In genomic region chr8:125279892-125280291, GRCm38 (mm10) we compare ENCODE assay signal across 18 mouse cellular contexts.
"Had no signal": no experiment of that assay in that cellular context is flagged by ENCODE, and none has a peak within 500 bp of the region (broad histone marks: within the 10 kb centered on the region; RNA-seq: fewer than 3 reads in every experiment).

No protein-coding gene starts in this region.

- DNase-seq: kidney, adult 8-10 months; kidney, postnatal 36 days; lung, postnatal 14 days; retina, postnatal 1 day; right cerebral cortex, postnatal 4 days; spleen, adult 18-20 months; thymus, adult 2 months; thymus, postnatal 25 days had no signal

- H3K27me3 ChIP-seq: lung, embryonic 15.5 days; midbrain, embryonic 15.5 days; neural tube, embryonic 12.5 days; stomach, embryonic 15.5 days had no signal

- H3K4me2 ChIP-seq: limb, embryonic 15.5 days; liver, embryonic 12.5 days; lung, embryonic 15.5 days; midbrain, embryonic 11.5 days; midbrain, embryonic 15.5 days; neural tube, embryonic 12.5 days; stomach, embryonic 15.5 days had no signal

- H3K4me3 ChIP-seq: limb, embryonic 15.5 days; liver, embryonic 12.5 days; lung, embryonic 15.5 days; megakaryocyte, embryonic 14.5 days; midbrain, embryonic 15.5 days; neural tube, embryonic 12.5 days; stomach, embryonic 15.5 days had no signal

- H3K36me3 ChIP-seq: limb, embryonic 15.5 days; liver, embryonic 12.5 days; lung, embryonic 15.5 days; midbrain, embryonic 15.5 days; neural tube, embryonic 12.5 days; stomach, embryonic 15.5 days had no signal

- H3K9ac ChIP-seq: limb, embryonic 15.5 days; liver, embryonic 12.5 days; lung, embryonic 15.5 days; midbrain, embryonic 15.5 days; neural tube, embryonic 12.5 days; stomach, embryonic 15.5 days had no signal

- H3K27ac ChIP-seq: kidney, postnatal 0 days; limb, embryonic 15.5 days; liver, embryonic 12.5 days; lung, embryonic 15.5 days; macrophage; midbrain, embryonic 15.5 days; neural tube, embryonic 12.5 days; stomach, embryonic 15.5 days had no signal

- ATAC-seq: liver, embryonic 12.5 days; midbrain, embryonic 15.5 days had no signal

- H3K4me1 ChIP-seq: megakaryocyte, embryonic 14.5 days had no signal

- H3K9me3 ChIP-seq: limb, embryonic 15.5 days; liver, embryonic 12.5 days; lung, embryonic 15.5 days; midbrain, embryonic 15.5 days; stomach, embryonic 15.5 days had no signal
